In genomic region chr4:41683303-41683702, GRCm38 (mm10) we compare ENCODE assay signal across 10 mouse cellular contexts. TPM values are rescaled to one million over a fixed set of nuclear protein-coding genes. Genes with fewer than 3 reads are reported as not detected.
A peak's percentile ranks its signal among the peaks of the same experiment; 100 is the strongest.
DNase-seq lines count a peak whose midpoint lies in the region; ATAC-seq and TF ChIP-seq lines count a peak whose summit lies in the region.
"Not testable (repeated sequence)": the region's sequence is repeated elsewhere in the genome, so short reads cannot be mapped to it uniquely, and the experiment has no call there.
"Had no signal": no experiment of that assay in that cellular context is flagged by ENCODE, and none has a peak within 500 bp of the region (broad histone marks: within the 10 kb centered on the region; RNA-seq: fewer than 3 reads in every experiment).

No protein-coding gene starts in this region.

- H3K9ac ChIP-seq in embryonic facial prominence, embryonic 12.5 days; forebrain, embryonic 15.5 days (replicated peaks); heart, embryonic 15.5 days; hindbrain, postnatal 0 days (replicated peaks; ENCODE audit: low read length); lung, embryonic 16.5 days (ENCODE audit: low read length); midbrain, postnatal 0 days (replicated peaks; ENCODE audit: low read length, poor library complexity, severe bottlenecking); stomach, embryonic 16.5 days (ENCODE audit: low read length): not testable (repeated sequence)

- H3K4me1 ChIP-seq in embryonic facial prominence, embryonic 12.5 days = peaks cover 33% of the 10 kb centered on the region
- H3K4me1 ChIP-seq in forebrain, embryonic 15.5 days = peaks cover 57% of the 10 kb centered on the region
- peaks cover 32% of the 10 kb centered on the region for H3K4me1 ChIP-seq in heart, embryonic 15.5 days (replicated peaks)
- H3K4me1 ChIP-seq in hindbrain, postnatal 0 days (ENCODE audit: insufficient read depth, low read length); midbrain, postnatal 0 days (ENCODE audit: insufficient read depth, low read length): not testable (repeated sequence)
- peaks cover 17% of the 10 kb centered on the region for H3K4me1 ChIP-seq in lung, embryonic 16.5 days (replicated peaks; ENCODE audit: control insufficient read depth, insufficient read depth, low read length)
- peaks cover 19% of the 10 kb centered on the region for H3K4me1 ChIP-seq in stomach, embryonic 16.5 days (ENCODE audit: control insufficient read depth, insufficient read depth, low read length)

- ATAC-seq in embryonic facial prominence, embryonic 12.5 days (ENCODE audit: insufficient number of reproducible peaks, insufficient read depth, low FRiP score, low TSS enrichment) = peak; percentile 39; the same call in 1 of the 2 replicates
- peak; percentile 26 for ATAC-seq in forebrain, embryonic 15.5 days (replicated peaks)
- ATAC-seq in heart, embryonic 15.5 days (replicated peaks; ENCODE audit: insufficient number of reproducible peaks, insufficient read depth, low FRiP score, low read depth) = peak; percentile 55
- ATAC-seq in hindbrain, postnatal 0 days = peak; percentile 48
- peak; percentile 58 for ATAC-seq in lung, embryonic 16.5 days (ENCODE audit: low read depth)
- ATAC-seq in midbrain, postnatal 0 days (ENCODE audit: low FRiP score) = peak; percentile 31
- ATAC-seq in stomach, embryonic 16.5 days (ENCODE audit: insufficient read depth, low FRiP score) = peak; percentile 22; the same call in 1 of the 2 replicates

- not testable (repeated sequence) for H3K36me3 ChIP-seq in embryonic facial prominence, embryonic 12.5 days; forebrain, embryonic 15.5 days; heart, embryonic 15.5 days; hindbrain, postnatal 0 days (ENCODE audit: insufficient read depth, low read length); lung, embryonic 16.5 days (ENCODE audit: control insufficient read depth, insufficient read depth, low read length); midbrain, postnatal 0 days (ENCODE audit: insufficient read depth, low read length); stomach, embryonic 16.5 days (ENCODE audit: control insufficient read depth, insufficient read depth, low read length)

- not testable (repeated sequence) for H3K27ac ChIP-seq in embryonic facial prominence, embryonic 12.5 days; heart, embryonic 15.5 days; hindbrain, postnatal 0 days; lung, embryonic 16.5 days (ENCODE audit: low read length); midbrain, postnatal 0 days (ENCODE audit: low read depth, low read length); stomach, embryonic 16.5 days (ENCODE audit: low read length)
- peak overlapping the region; percentile 75; the same call in 1 of the 2 replicates for H3K27ac ChIP-seq in forebrain, embryonic 15.5 days (replicated peaks)

- H3K9me3 ChIP-seq in embryonic facial prominence, embryonic 12.5 days; forebrain, embryonic 15.5 days; heart, embryonic 15.5 days (replicated peaks); hindbrain, postnatal 0 days (ENCODE audit: low read length); lung, embryonic 16.5 days (ENCODE audit: control insufficient read depth, low read length); midbrain, postnatal 0 days (ENCODE audit: low read length); stomach, embryonic 16.5 days (replicated peaks; ENCODE audit: control insufficient read depth, low read length): not testable (repeated sequence)

- H3K4me3 ChIP-seq in embryonic facial prominence, embryonic 12.5 days = 0 out of 2 replicates have a peak overlapping the region, but pooled peaks have one; percentile 19
- peak overlapping the region; percentile 25; the same call in 1 of the 2 replicates for H3K4me3 ChIP-seq in forebrain, embryonic 15.5 days
- H3K4me3 ChIP-seq in heart, embryonic 15.5 days = peak overlapping the region; percentile 32; the same call in 1 of the 2 replicates
- not testable (repeated sequence) for H3K4me3 ChIP-seq in hindbrain, postnatal 0 days (ENCODE audit: low read length); lung, embryonic 16.5 days (ENCODE audit: low read length); stomach, embryonic 16.5 days (replicated peaks; ENCODE audit: low read length)
- H3K4me3 ChIP-seq in midbrain, postnatal 0 days (ENCODE audit: low read depth, low read length) = peak overlapping the region; percentile 16; the same call in 1 of the 2 replicates

- H3K4me2 ChIP-seq in embryonic facial prominence, embryonic 12.5 days (replicated peaks) = peak overlapping the region; percentile 40
- H3K4me2 ChIP-seq in forebrain, embryonic 15.5 days (replicated peaks) = 0 out of 2 replicates have a peak overlapping the region, but pooled peaks have one; percentile 31
- peak overlapping the region; percentile 57 for H3K4me2 ChIP-seq in heart, embryonic 15.5 days
- peak overlapping the region; percentile 16; the same call in 1 of the 2 replicates for H3K4me2 ChIP-seq in hindbrain, postnatal 0 days (ENCODE audit: low read depth, low read length)
- peak overlapping the region; percentile 42 for H3K4me2 ChIP-seq in lung, embryonic 16.5 days (ENCODE audit: low read depth, low read length)
- peak overlapping the region; percentile 36; the same call in 1 of the 2 replicates for H3K4me2 ChIP-seq in midbrain, postnatal 0 days (ENCODE audit: low read depth, low read length, poor library complexity, severe bottlenecking)
- H3K4me2 ChIP-seq in stomach, embryonic 16.5 days (ENCODE audit: low read depth, low read length) = not testable (repeated sequence)

- WGBS in embryonic facial prominence, embryonic 12.5 days = 3% methylated on average over 14 of the region's 27 CpGs
- WGBS in forebrain, embryonic 15.5 days = 6% methylated on average over 2 of the region's 27 CpGs
- WGBS in heart, embryonic 15.5 days = 3% methylated on average over 4 of the region's 27 CpGs
- WGBS in hindbrain, postnatal 0 days = 0% methylated on average over 2 of the region's 27 CpGs
- 4% methylated on average over 9 of the region's 27 CpGs for WGBS in lung, embryonic 16.5 days
- WGBS in midbrain, postnatal 0 days = no CpG with 5 or more reads among the region's 27 CpGs
- 1% methylated on average over 8 of the region's 27 CpGs for WGBS in stomach, embryonic 16.5 days

- not testable (repeated sequence) for TF ChIP-seq CTCF in hindbrain, postnatal 0 days (IDR thresholded peaks at IDR 0.05; ENCODE audit: low read depth); midbrain, postnatal 0 days (IDR thresholded peaks at IDR 0.05)

- H3K27me3 ChIP-seq in embryonic facial prominence, embryonic 12.5 days; forebrain, embryonic 15.5 days; hindbrain, postnatal 0 days (ENCODE audit: insufficient read depth, low read length); lung, embryonic 16.5 days (ENCODE audit: control insufficient read depth, insufficient read depth, low read depth, low read length); midbrain, postnatal 0 days (ENCODE audit: insufficient read depth, low read length); stomach, embryonic 16.5 days (ENCODE audit: control insufficient read depth, insufficient read depth, low read length): not testable (repeated sequence)
- peaks cover 16% of the 10 kb centered on the region; the same call in 1 of the 2 replicates for H3K27me3 ChIP-seq in heart, embryonic 15.5 days

- DNase-seq in hindbrain, postnatal 0 days (ENCODE audit: low spot score); midbrain, postnatal 0 days (ENCODE audit: low spot score): not testable (repeated sequence)
- DNase-seq in kidney, postnatal 4 days = peak; percentile 49 to 64

RNA-seq across cellular contexts. Expression of gene Cntfr, which starts 13.6 kb away (rescaled TPM):
- polyA plus RNA-seq in embryonic facial prominence, embryonic 12.5 days (2016; fragmentation: Nextera tagmentation; extraction: Ambion mirVana) = 13.6 and 14.9 TPM in 2 replicates
- polyA plus RNA-seq in forebrain, embryonic 15.5 days (2015; fragmentation: Nextera tagmentation; extraction: Ambion mirVana) = 15.8 and 16.6 TPM in 2 replicates
- polyA plus RNA-seq in heart, embryonic 15.5 days (2015; fragmentation: Nextera tagmentation; extraction: Ambion mirVana) = 2.0 and 3.9 TPM in 2 replicates
- total RNA-seq in hindbrain, postnatal 0 days (2014; rRNA removed) = 59.3 and 61.9 TPM in 2 replicates
- 18.5 and 22.1 TPM in 2 replicates for polyA plus RNA-seq in hindbrain, postnatal 0 days (2015; fragmentation: Nextera tagmentation; extraction: Ambion mirVana)
- 6.9 and 8.4 TPM in 2 replicates for polyA plus RNA-seq in lung, embryonic 16.5 days (2015; fragmentation: Nextera tagmentation; extraction: Ambion mirVana)
- total RNA-seq in midbrain, postnatal 0 days (2014; rRNA removed) = 61.6 and 69.2 TPM in 2 replicates
- 20.1 and 23.4 TPM in 2 replicates for polyA plus RNA-seq in midbrain, postnatal 0 days (2015; fragmentation: Nextera tagmentation; extraction: Ambion mirVana)
- 10.1 and 10.5 TPM in 2 replicates for polyA plus RNA-seq in stomach, embryonic 16.5 days (2015; fragmentation: Nextera tagmentation; extraction: Ambion mirVana)
- total RNA-seq: monocyte, adult 5-6 weeks had no signal

RNA-seq across cellular contexts. Expression of gene Il11ra1, which starts 16.5 kb away (rescaled TPM):
- 337 and 358 TPM in 2 replicates for polyA plus RNA-seq in embryonic facial prominence, embryonic 12.5 days (2016; fragmentation: Nextera tagmentation; extraction: Ambion mirVana)
- 23.8 and 26.4 TPM in 2 replicates for polyA plus RNA-seq in forebrain, embryonic 15.5 days (2015; fragmentation: Nextera tagmentation; extraction: Ambion mirVana)
- 130 and 164 TPM in 2 replicates for polyA plus RNA-seq in heart, embryonic 15.5 days (2015; fragmentation: Nextera tagmentation; extraction: Ambion mirVana)
- 24.4 and 41.9 TPM in 2 replicates for total RNA-seq in hindbrain, postnatal 0 days (2014; rRNA removed)
- 47.4 and 49.8 TPM in 2 replicates for polyA plus RNA-seq in hindbrain, postnatal 0 days (2015; fragmentation: Nextera tagmentation; extraction: Ambion mirVana)
- 111 and 120 TPM in 2 replicates for polyA plus RNA-seq in lung, embryonic 16.5 days (2015; fragmentation: Nextera tagmentation; extraction: Ambion mirVana)
- 21.8 and 26.5 TPM in 2 replicates for total RNA-seq in midbrain, postnatal 0 days (2014; rRNA removed)
- 28.8 and 35.3 TPM in 2 replicates for polyA plus RNA-seq in midbrain, postnatal 0 days (2015; fragmentation: Nextera tagmentation; extraction: Ambion mirVana)
- 143 and 152 TPM in 2 replicates for polyA plus RNA-seq in stomach, embryonic 16.5 days (2015; fragmentation: Nextera tagmentation; extraction: Ambion mirVana)

RNA-seq across cellular contexts. Expression of gene Rpp25l, which starts 30.0 kb away (rescaled TPM):
- 84.9 and 87.8 TPM in 2 replicates for polyA plus RNA-seq in embryonic facial prominence, embryonic 12.5 days (2016; fragmentation: Nextera tagmentation; extraction: Ambion mirVana)
- 58.0 and 70.0 TPM in 2 replicates for polyA plus RNA-seq in forebrain, embryonic 15.5 days (2015; fragmentation: Nextera tagmentation; extraction: Ambion mirVana)
- polyA plus RNA-seq in heart, embryonic 15.5 days (2015; fragmentation: Nextera tagmentation; extraction: Ambion mirVana) = 42.7 and 47.4 TPM in 2 replicates
- 35.0 and 42.2 TPM in 2 replicates for total RNA-seq in hindbrain, postnatal 0 days (2014; rRNA removed)
- polyA plus RNA-seq in hindbrain, postnatal 0 days (2015; fragmentation: Nextera tagmentation; extraction: Ambion mirVana) = 47.3 and 48.3 TPM in 2 replicates
- 80.5 and 85.0 TPM in 2 replicates for polyA plus RNA-seq in lung, embryonic 16.5 days (2015; fragmentation: Nextera tagmentation; extraction: Ambion mirVana)
- total RNA-seq in midbrain, postnatal 0 days (2014; rRNA removed) = 38.3 and 39.7 TPM in 2 replicates
- polyA plus RNA-seq in midbrain, postnatal 0 days (2015; fragmentation: Nextera tagmentation; extraction: Ambion mirVana) = 44.3 and 49.9 TPM in 2 replicates
- polyA plus RNA-seq in stomach, embryonic 16.5 days (2015; fragmentation: Nextera tagmentation; extraction: Ambion mirVana) = 54.3 and 58.6 TPM in 2 replicates

RNA-seq across cellular contexts. Expression of gene Dctn3, which starts 39.7 kb away (rescaled TPM):
- polyA plus RNA-seq in embryonic facial prominence, embryonic 12.5 days (2016; fragmentation: Nextera tagmentation; extraction: Ambion mirVana) = 117 and 122 TPM in 2 replicates
- polyA plus RNA-seq in forebrain, embryonic 15.5 days (2015; fragmentation: Nextera tagmentation; extraction: Ambion mirVana) = 304 and 307 TPM in 2 replicates
- polyA plus RNA-seq in heart, embryonic 15.5 days (2015; fragmentation: Nextera tagmentation; extraction: Ambion mirVana) = 122 and 125 TPM in 2 replicates
- 145 and 147 TPM in 2 replicates for total RNA-seq in hindbrain, postnatal 0 days (2014; rRNA removed)
- 306 and 316 TPM in 2 replicates for polyA plus RNA-seq in hindbrain, postnatal 0 days (2015; fragmentation: Nextera tagmentation; extraction: Ambion mirVana)
- 137 and 156 TPM in 2 replicates for polyA plus RNA-seq in lung, embryonic 16.5 days (2015; fragmentation: Nextera tagmentation; extraction: Ambion mirVana)
- 122 and 150 TPM in 2 replicates for total RNA-seq in midbrain, postnatal 0 days (2014; rRNA removed)
- polyA plus RNA-seq in midbrain, postnatal 0 days (2015; fragmentation: Nextera tagmentation; extraction: Ambion mirVana) = 308 and 345 TPM in 2 replicates
- 132 TPM in 2 replicates for polyA plus RNA-seq in stomach, embryonic 16.5 days (2015; fragmentation: Nextera tagmentation; extraction: Ambion mirVana)

RNA-seq across cellular contexts. Expression of gene Enho, which starts 43.2 kb away (rescaled TPM):
- polyA plus RNA-seq in embryonic facial prominence, embryonic 12.5 days (2016; fragmentation: Nextera tagmentation; extraction: Ambion mirVana) = 29.0 and 33.7 TPM in 2 replicates
- polyA plus RNA-seq in forebrain, embryonic 15.5 days (2015; fragmentation: Nextera tagmentation; extraction: Ambion mirVana) = 58.3 and 66.4 TPM in 2 replicates
- polyA plus RNA-seq in heart, embryonic 15.5 days (2015; fragmentation: Nextera tagmentation; extraction: Ambion mirVana) = 3.3 and 5.8 TPM in 2 replicates
- total RNA-seq in hindbrain, postnatal 0 days (2014; rRNA removed) = 179 and 205 TPM in 2 replicates
- polyA plus RNA-seq in hindbrain, postnatal 0 days (2015; fragmentation: Nextera tagmentation; extraction: Ambion mirVana) = 139 and 141 TPM in 2 replicates
- polyA plus RNA-seq in lung, embryonic 16.5 days (2015; fragmentation: Nextera tagmentation; extraction: Ambion mirVana) = 7.8 and 8.1 TPM in 2 replicates
- total RNA-seq in midbrain, postnatal 0 days (2014; rRNA removed) = 167 and 217 TPM in 2 replicates
- polyA plus RNA-seq in midbrain, postnatal 0 days (2015; fragmentation: Nextera tagmentation; extraction: Ambion mirVana) = 146 and 157 TPM in 2 replicates
- polyA plus RNA-seq in stomach, embryonic 16.5 days (2015; fragmentation: Nextera tagmentation; extraction: Ambion mirVana) = 22.8 and 23.0 TPM in 2 replicates
- total RNA-seq: monocyte, adult 5-6 weeks had no signal
- polyA plus RNA-seq: G1E had no signal
